ENCODE assay signal across 25 mouse cellular contexts in genomic region chr8:49312816-49313215, GRCm38 (mm10).
DNase-seq lines count a peak whose midpoint lies in the region; ATAC-seq and TF ChIP-seq lines count a peak whose summit lies in the region.
"Had no signal": no experiment of that assay in that cellular context is flagged by ENCODE, and none has a peak within 500 bp of the region (broad histone marks: within the 10 kb centered on the region; RNA-seq: fewer than 3 reads in every experiment).

No protein-coding gene starts in this region.

- no peak overlapping the region for H3K9ac ChIP-seq in intestine, embryonic 15.5 days
- H3K9ac ChIP-seq in intestine, postnatal 0 days (ENCODE audit: low read depth, low read length): no peak overlapping the region
- H3K9ac ChIP-seq: hindbrain, embryonic 13.5 days; limb, embryonic 13.5 days; liver, embryonic 13.5 days; lung, embryonic 14.5 days; midbrain, embryonic 15.5 days had no signal

- H3K9me3 ChIP-seq in intestine, embryonic 15.5 days: no peaks in the 10 kb centered on the region
- H3K9me3 ChIP-seq in intestine, postnatal 0 days (ENCODE audit: control insufficient read depth): no peaks in the 10 kb centered on the region
- H3K9me3 ChIP-seq: hindbrain, embryonic 13.5 days; limb, embryonic 13.5 days; liver, embryonic 13.5 days; megakaryocyte, embryonic 14.5 days; midbrain, embryonic 15.5 days had no signal

- H3K27ac ChIP-seq in intestine, embryonic 15.5 days: no peak overlapping the region
- no peak overlapping the region for H3K27ac ChIP-seq in intestine, postnatal 0 days (ENCODE audit: low read depth, low read length)
- H3K27ac ChIP-seq: heart, adult 2 months; hindbrain, embryonic 13.5 days; limb, embryonic 13.5 days; liver, embryonic 13.5 days; midbrain, embryonic 15.5 days had no signal

- ATAC-seq in intestine, embryonic 15.5 days: 0 out of 2 replicates have a peak, but pooled peaks have one; percentile 17
- ATAC-seq in intestine, postnatal 0 days: no peak
- ATAC-seq: activated CD4-positive, CD25-positive, alpha-beta regulatory T cell, adult 4 months; midbrain, embryonic 15.5 days had no signal

- H3K4me2 ChIP-seq in intestine, embryonic 15.5 days (replicated peaks): no peak overlapping the region
- H3K4me2 ChIP-seq in intestine, postnatal 0 days (replicated peaks; ENCODE audit: low read depth): no peak overlapping the region
- H3K4me2 ChIP-seq: hindbrain, embryonic 13.5 days; liver, embryonic 13.5 days; lung, embryonic 14.5 days; midbrain, embryonic 15.5 days had no signal

- no peaks in the 10 kb centered on the region for H3K27me3 ChIP-seq in intestine, embryonic 15.5 days (replicated peaks)
- H3K27me3 ChIP-seq in intestine, postnatal 0 days (replicated peaks; ENCODE audit: control insufficient read depth, insufficient read depth, low read length): no peaks in the 10 kb centered on the region
- H3K27me3 ChIP-seq: hindbrain, embryonic 13.5 days; limb, embryonic 13.5 days; liver, embryonic 13.5 days; megakaryocyte, embryonic 14.5 days; midbrain, embryonic 15.5 days had no signal

- H3K36me3 ChIP-seq in intestine, embryonic 15.5 days: no peaks in the 10 kb centered on the region
- H3K36me3 ChIP-seq in intestine, postnatal 0 days (ENCODE audit: control insufficient read depth, insufficient read depth): no peaks in the 10 kb centered on the region
- H3K36me3 ChIP-seq: hindbrain, embryonic 13.5 days; limb, embryonic 13.5 days; liver, embryonic 13.5 days; midbrain, embryonic 15.5 days had no signal

- TF ChIP-seq CTCF in intestine, postnatal 0 days (IDR thresholded peaks at IDR 0.05; ENCODE audit: low read depth): no peak

- intact Hi-C loops in left cerebral cortex, postnatal 4 days (cut with DNase I): no loop called here

- WGBS in intestine, embryonic 15.5 days: 45% methylated on average over 5 of the region's 5 CpGs
- 34% methylated on average over 5 of the region's 5 CpGs for WGBS in intestine, postnatal 0 days

- DNase-seq in ES-CJ7 (ENCODE audit: low read depth, low spot score) (peak; percentile 70), WW6 (ENCODE audit: low read depth, low spot score) (peak; percentile 9)
- DNase-seq in mesoderm, embryonic 11.5 days (ENCODE audit: low read depth, low spot score): peak; percentile 18
- DNase-seq in frontal cortex, postnatal 25 days (ENCODE audit: low spot score in 2 of 2): no peak
- no peak for DNase-seq in left cerebral cortex, postnatal 4 days
- DNase-seq in layer of hippocampus, adult 18-20 months (ENCODE audit: low spot score in 2 of 2): no peak
- DNase-seq: adrenal gland, postnatal 25 days; cerebellum, adult 8-10 months; cerebellum, postnatal 36 days; gastrocnemius, postnatal 36 days; heart, adult 2 months; heart, postnatal 36 days; kidney, adult 9 months; layer of hippocampus, adult 9-11 months; liver, embryonic 13.5 days; lung, embryonic 14.5 days; thymus, adult 2 months; thymus, postnatal 4 days had no signal

- no peak overlapping the region for H3K4me3 ChIP-seq in intestine, embryonic 15.5 days (replicated peaks)
- no peak overlapping the region for H3K4me3 ChIP-seq in intestine, postnatal 0 days (ENCODE audit: low read depth, low read length)
- H3K4me3 ChIP-seq: heart, adult 2 months; hindbrain, embryonic 13.5 days; limb, embryonic 13.5 days; liver, embryonic 13.5 days; megakaryocyte, embryonic 14.5 days; midbrain, embryonic 15.5 days had no signal

- H3K4me1 ChIP-seq in intestine, embryonic 15.5 days (replicated peaks): no peaks in the 10 kb centered on the region
- H3K4me1 ChIP-seq in intestine, postnatal 0 days (replicated peaks; ENCODE audit: control insufficient read depth, insufficient read depth, low read length): no peaks in the 10 kb centered on the region
- H3K4me1 ChIP-seq: hindbrain, embryonic 13.5 days; liver, embryonic 13.5 days; megakaryocyte, embryonic 14.5 days; midbrain, embryonic 15.5 days had no signal

Comparison
In these comparisons a context has a peak if more than half of its experiments do, and no peak if none do; other contexts are left out.
1. DNase-seq: peak in ES-CJ7 (single experiment), WW6 (single experiment) and mesoderm, embryonic 11.5 days (single experiment); none in frontal cortex, postnatal 25 days (0 of 2), left cerebral cortex, postnatal 4 days (single experiment) and layer of hippocampus, adult 18-20 months (0 of 2).